Mouse (Mus musculus) lung, embryonic 14.5 days (tissue): ENCODE data around the gene Spindoc. TPM values are rescaled to one million over a fixed set of nuclear protein-coding genes. Genes with fewer than 3 reads are reported as not detected.

Experiments
- ATAC-seq: fragments of 200-750 bp; cut with Nextera tagmentation; 2 replicates; pipeline ENCODE4 v1.8.0; 2017; ENCODE audit warnings: mild to moderate bottlenecking, moderate TSS enrichment, moderate library complexity; ENCODE audit not compliant: insufficient read depth
- DNase-seq: peaks from one replicate; pipeline ENCODE4 v3.0.0-alpha.2; 2015
- H3K27ac ChIP-seq: fragments of 300-500 bp; sonication (generic); 2 replicates; pipeline ENCODE4 v1.5.1; 2014; ENCODE audit warnings: low read depth, mild to moderate bottlenecking, moderate library complexity
- H3K27me3 ChIP-seq: fragments of 300-500 bp; sonication (generic); 2 replicates; pipeline ENCODE4 v1.6.1; 2014; ENCODE audit warnings: low read length, control low read depth; ENCODE audit not compliant: insufficient read depth
- H3K36me3 ChIP-seq: fragments of 300-500 bp; sonication (generic); 2 replicates; pipeline ENCODE4 v1.6.1; 2014; ENCODE audit warnings: control low read depth; ENCODE audit not compliant: insufficient read depth
- H3K4me1 ChIP-seq: fragments of 300-500 bp; sonication (generic); 2 replicates; pipeline ENCODE4 v1.6.1; 2014; ENCODE audit warnings: antibody characterized with exemption, control low read depth; ENCODE audit not compliant: insufficient read depth
- H3K4me2 ChIP-seq: fragments of 300-500 bp; sonication (generic); 2 replicates; pipeline ENCODE4 v1.6.1; 2014; ENCODE audit warnings: mild to moderate bottlenecking
- H3K4me3 ChIP-seq: fragments of 300-500 bp; sonication (generic); 2 replicates; pipeline ENCODE4 v1.5.1; 2014; ENCODE audit warnings: low read depth, low read length
- H3K9ac ChIP-seq: fragments of 300-500 bp; sonication (generic); 2 replicates; pipeline ENCODE4 v1.6.1; 2014
- H3K9me3 ChIP-seq: fragments of 300-500 bp; sonication (generic); 2 replicates; pipeline ENCODE4 v1.6.1; 2016; ENCODE audit warnings: low read depth, low read length, control low read depth
- CTCF ChIP-seq: IDR thresholded peaks from 2 replicates; pipeline ENCODE4 v1.5.1; 2016; ENCODE audit warnings: antibody characterized with exemption, low read depth
- WGBS: fragments of 180-500 bp; shearing (Covaris S2); extraction: QIAGEN DNeasy Blood & Tissue Kit; methylation state at CpG from one replicate; pipeline ENCODE4 v1.1.7; 2014; 5-methylcytosine and 5-hydroxymethylcytosine counted together
- polyA plus RNA-seq: library from polyadenylated mRNA; unstranded; fragments of >200 nt; fragmentation: Nextera tagmentation; extraction: Ambion mirVana; gene quantifications from 2 replicates; pipeline ENCODE4 v1.2.1, GENCODE M21; 2014

The Spindoc gene
- polyA plus RNA-seq, 1 experiment from 2014 or later, result 26.8 TPM

- Histone ChIP-seq H3K36me3 (peaks cover 20% of the 10 kb centered on the region), H3K27ac (no peak overlapping the region), H3K9me3 (no peaks in the 10 kb centered on the region), H3K9ac (no peak overlapping the region), H3K4me3 (no peak overlapping the region), H3K27me3 (no peaks in the 10 kb centered on the region), H3K4me1 (no peaks in the 10 kb centered on the region), H3K4me2 (no peak overlapping the region)
- no peak for DNase-seq
- no peak for ATAC-seq
- WGBS, result 55% methylated on average over 6 of the region's 6 CpGs
- TF ChIP-seq CTCF, result no peak
These were observed 29.2 kb downstream of the Spindoc start for GRCm38 (mm10) chr19:7353636-7354035.

- Histone ChIP-seq H3K4me3 (no peak overlapping the region), H3K9me3 (no peaks in the 10 kb centered on the region), H3K27me3 (no peaks in the 10 kb centered on the region), H3K27ac (no peak overlapping the region), H3K4me2 (no peak overlapping the region), H3K36me3 (peaks cover 13% of the 10 kb centered on the region), H3K9ac (no peak overlapping the region), H3K4me1 (no peaks in the 10 kb centered on the region)
- peak; percentile 58 for DNase-seq
- 64% methylated on average over 11 of the region's 11 CpGs for WGBS
- no peak for TF ChIP-seq CTCF
- no peak for ATAC-seq
These were observed 29.8 kb downstream of the Spindoc start for GRCm38 (mm10) chr19:7352809-7353495.

GRCm38 (mm10) chr19:7349993-7350392 is 32.8 kb downstream of the Spindoc start:
- H3K4me2 ChIP-seq, result no peak overlapping the region
- H3K27me3 ChIP-seq, result no peaks in the 10 kb centered on the region
- ATAC-seq (no peak), DNase-seq (no peak)
- no peak overlapping the region for H3K27ac ChIP-seq
- no peak for TF ChIP-seq CTCF
- no peaks in the 10 kb centered on the region for H3K36me3 ChIP-seq
- H3K4me1 ChIP-seq, result no peaks in the 10 kb centered on the region
- H3K9me3 ChIP-seq, result no peaks in the 10 kb centered on the region
- H3K9ac ChIP-seq, result no peak overlapping the region
- no peak overlapping the region for H3K4me3 ChIP-seq
- WGBS, result 63% methylated on average over 1 of the region's 1 CpGs

GRCm38 (mm10) chr19:7345235-7345755 is 37.5 kb downstream of the Spindoc start:
- Histone ChIP-seq H3K27me3 (no peaks in the 10 kb centered on the region), H3K36me3 (no peaks in the 10 kb centered on the region), H3K9ac (no peak overlapping the region), H3K4me3 (no peak overlapping the region), H3K27ac (no peak overlapping the region), H3K4me1 (no peaks in the 10 kb centered on the region), H3K9me3 (no peaks in the 10 kb centered on the region), H3K4me2 (no peak overlapping the region)
- 20% methylated on average over 4 of the region's 4 CpGs for WGBS
- no peak for ATAC-seq
- peak; percentile 92 for TF ChIP-seq CTCF
- DNase-seq, result peak; percentile 83

GRCm38 (mm10) chr19:7342646-7343045 is 40.1 kb downstream of the Spindoc start:
- 61% methylated on average over 2 of the region's 2 CpGs for WGBS
- ATAC-seq, result no peak
- no peak for DNase-seq
- Histone ChIP-seq H3K27me3 (no peaks in the 10 kb centered on the region), H3K9ac (no peak overlapping the region), H3K4me2 (no peak overlapping the region), H3K27ac (no peak overlapping the region), H3K9me3 (no peaks in the 10 kb centered on the region), H3K4me1 (peaks cover 18% of the 10 kb centered on the region), H3K36me3 (no peaks in the 10 kb centered on the region), H3K4me3 (no peak overlapping the region)
- TF ChIP-seq CTCF, result no peak

- 1% methylated on average over 61 of the region's 63 CpGs for WGBS
- H3K9me3 ChIP-seq, result no peaks in the 10 kb centered on the region
- H3K4me3 ChIP-seq, result peak within 1 kb of the TSS; percentile 95
These were observed 41.0 kb downstream of the Spindoc start, which contains the start of gene Mark2 for GRCm38 (mm10) chr19:7341512-7342397. TSS of gene Mark2 (minus strand) at chr19:7341860.

More at GRCm38 (mm10) chr19:7341512-7342397, 41.0 kb downstream of the Spindoc start, which contains the start of gene Mark2:
- H3K27ac ChIP-seq, result peak within 1 kb of the TSS; percentile 87
- H3K9ac ChIP-seq, result peak within 1 kb of the TSS; percentile 97
- no peak for TF ChIP-seq CTCF
- peaks cover 18% of the 10 kb centered on the region for H3K4me1 ChIP-seq
- ATAC-seq, result peak; percentile 94
- no peaks in the 10 kb centered on the region for H3K27me3 ChIP-seq
- peak; percentile 100 for DNase-seq
- H3K36me3 ChIP-seq, result 0 out of 2 replicates have a peak, but pooled peaks cover 7% of the 10 kb centered on the region
- H3K4me2 ChIP-seq, result peak within 1 kb of the TSS; percentile 78
